Mouse (Mus musculus): ENCODE results near the gene Slc39a3.

GRCm38 (mm10) chr10:81041458-81042175 lies 4.4 kb upstream of the Slc39a3 start:
- peak; percentile 93 for TF ChIP-seq CTCF (IDR thresholded peaks at IDR 0.05; ENCODE audit: borderline replicate concordance, insufficient read depth, low read depth, low read length)
- no peak for TF ChIP-seq POLR2A (IDR thresholded peaks at IDR 0.05; ENCODE audit: borderline replicate concordance, insufficient read depth, low read length)
